Mouse (Mus musculus) left cerebral cortex, postnatal 36 days (tissue): ENCODE results near the gene Copz1. TPM values are rescaled to one million over a fixed set of nuclear protein-coding genes. Genes with fewer than 3 reads are reported as not detected.

Source experiments
- DNase-seq, 2 experiments: peaks; one replicate each; pipeline ENCODE4 v3.0.0; 2021 to 2022; ENCODE audit warnings: low spot score in 2 of 2, mixed read lengths in 1 of 2
- intact Hi-C: fragments of 180-260 bp; cut with DNase I; formaldehyde crosslinking; loops from one replicate; pipeline ENCODE4 v1.15.1; 2025
- total RNA-seq, 2 experiments: library from RNA; stranded (reverse); gene quantifications; 2 replicates each; pipeline ENCODE4 v1.2.3; 2021

Copz1 gene
- total RNA-seq, 2 experiments from 2014 or later: 87.8 to 95.9 TPM

- intact Hi-C loops: no loop called here
- peak; percentile 74 to 78 for DNase-seq
These were observed 51.1 kb downstream of the Copz1 start for GRCm38 (mm10) chr15:103323455-103324247.

GRCm38 (mm10) chr15:103333081-103333615 lies 60.6 kb downstream of the Copz1 start:
- intact Hi-C loops: no loop called here
- no peak for DNase-seq

- DNase-seq: no peak
- intact Hi-C loops: no loop called here
These were observed 61.2 kb downstream of the Copz1 start for GRCm38 (mm10) chr15:103333738-103334137.

- intact Hi-C loops: no loop called here
- no peak for DNase-seq
These were observed 61.7 kb downstream of the Copz1 start for GRCm38 (mm10) chr15:103334194-103334593.

- intact Hi-C loops: no loop called here
These were observed 62.5 kb downstream of the Copz1 start for GRCm38 (mm10) chr15:103335040-103335439.

GRCm38 (mm10) chr15:103335488-103336235 lies 63.1 kb downstream of the Copz1 start:
- no peak for DNase-seq
- intact Hi-C loops: no loop called here

More at GRCm38 (mm10) chr15:103335040-103335439, 62.5 kb downstream of the Copz1 start:
- DNase-seq: no peak

GRCm38 (mm10) chr15:103336996-103337667 lies 64.6 kb downstream of the Copz1 start:
- intact Hi-C loops: no loop called here

GRCm38 (mm10) chr15:103338829-103339165 lies 66.3 kb downstream of the Copz1 start:
- DNase-seq: no peak
- intact Hi-C loops: no loop called here

More at GRCm38 (mm10) chr15:103336996-103337667, 64.6 kb downstream of the Copz1 start:
- DNase-seq: no peak

GRCm38 (mm10) chr15:103339166-103339960 lies 66.8 kb downstream of the Copz1 start:
- intact Hi-C loops: no loop called here
- DNase-seq: peak in 1 of 2 experiments; percentile 42

GRCm38 (mm10) chr15:103339961-103340337 lies 67.4 kb downstream of the Copz1 start, which contains the start of gene Zfp385a:
TSS of gene Zfp385a (minus strand) at chr15:103340093.
- intact Hi-C loops: no loop called here
- DNase-seq: peak; percentile 68 to 85

- no peak for DNase-seq
- intact Hi-C loops: no loop called here
These were observed 68.3 kb downstream of the Copz1 start for GRCm38 (mm10) chr15:103340786-103341185.

GRCm38 (mm10) chr15:103341547-103341946 lies 69.0 kb downstream of the Copz1 start:
- intact Hi-C loops: no loop called here
- DNase-seq: no peak

- intact Hi-C loops: no loop called here
- DNase-seq: peak; percentile 72 to 78
These were observed 69.9 kb downstream of the Copz1 start for GRCm38 (mm10) chr15:103342415-103342814.

- intact Hi-C loops: no loop called here
- no peak for DNase-seq
These were observed 70.5 kb downstream of the Copz1 start for GRCm38 (mm10) chr15:103343008-103343407.

- DNase-seq: no peak
- intact Hi-C loops: no loop called here
These were observed 71.0 kb downstream of the Copz1 start for GRCm38 (mm10) chr15:103343556-103343955.

- DNase-seq: no peak
- intact Hi-C loops: loop anchor here (2.0 kb wide), 1 partner anchor 43 kb away; no protein-coding TSS in a partner anchor
These were observed 73.3 kb downstream of the Copz1 start for GRCm38 (mm10) chr15:103345789-103346188.

GRCm38 (mm10) chr15:103347275-103347684 lies 74.8 kb downstream of the Copz1 start:
- DNase-seq: no peak
- intact Hi-C loops: loop anchor here (2.0 kb wide), 1 partner anchor 42 kb away; no protein-coding TSS in a partner anchor
